Mouse (Mus musculus): ENCODE results near the gene Tpte. TPM values are rescaled to one million over a fixed set of nuclear protein-coding genes. Genes with fewer than 3 reads are reported as not detected.

Tpte gene
- total RNA-seq, 2 experiments from 2014 or later, result not detected

DNA sequence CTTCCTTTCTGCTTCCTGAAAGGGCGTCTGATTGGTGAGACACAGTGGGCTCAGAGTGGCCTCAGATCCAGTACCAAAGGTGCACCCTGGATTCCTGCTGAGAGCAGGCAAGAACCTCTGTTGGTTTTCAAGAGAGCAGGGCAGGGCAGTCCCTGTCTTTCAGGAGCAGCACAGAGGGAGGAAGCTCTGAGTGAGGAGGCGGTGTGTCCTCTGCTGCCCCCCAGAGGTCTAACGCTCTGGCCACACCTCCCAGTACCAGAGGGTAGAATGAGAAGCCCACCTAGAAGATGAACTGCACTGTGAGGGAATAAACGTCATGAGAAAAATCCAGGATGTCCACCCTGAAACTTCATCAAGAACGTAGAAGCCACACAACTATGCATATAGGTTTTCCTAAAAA is 93.7 kb downstream of the Tpte start:
- DNase-seq, result peak; percentile 60 to 75

DNA sequence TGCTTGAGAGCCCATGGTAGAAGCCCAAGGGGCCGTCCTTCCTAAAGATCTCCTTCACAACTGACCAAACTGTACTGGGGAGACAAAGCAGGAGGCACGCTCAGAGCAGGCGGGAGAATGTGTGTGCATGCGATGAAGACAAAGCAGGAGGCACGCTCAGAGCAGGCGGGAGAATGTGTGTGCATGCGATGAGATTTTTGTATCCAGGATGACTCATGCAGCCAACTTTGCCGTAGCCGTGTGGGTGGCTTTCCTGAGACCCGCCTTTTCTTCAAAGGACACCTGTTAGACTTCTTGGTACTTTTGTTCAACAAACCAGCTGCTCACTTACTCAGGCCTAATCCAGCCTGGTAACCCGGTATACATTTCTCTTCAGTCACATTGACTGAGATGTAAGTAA is 97.7 kb downstream of the Tpte start:
- DNase-seq, result no peak

DNA sequence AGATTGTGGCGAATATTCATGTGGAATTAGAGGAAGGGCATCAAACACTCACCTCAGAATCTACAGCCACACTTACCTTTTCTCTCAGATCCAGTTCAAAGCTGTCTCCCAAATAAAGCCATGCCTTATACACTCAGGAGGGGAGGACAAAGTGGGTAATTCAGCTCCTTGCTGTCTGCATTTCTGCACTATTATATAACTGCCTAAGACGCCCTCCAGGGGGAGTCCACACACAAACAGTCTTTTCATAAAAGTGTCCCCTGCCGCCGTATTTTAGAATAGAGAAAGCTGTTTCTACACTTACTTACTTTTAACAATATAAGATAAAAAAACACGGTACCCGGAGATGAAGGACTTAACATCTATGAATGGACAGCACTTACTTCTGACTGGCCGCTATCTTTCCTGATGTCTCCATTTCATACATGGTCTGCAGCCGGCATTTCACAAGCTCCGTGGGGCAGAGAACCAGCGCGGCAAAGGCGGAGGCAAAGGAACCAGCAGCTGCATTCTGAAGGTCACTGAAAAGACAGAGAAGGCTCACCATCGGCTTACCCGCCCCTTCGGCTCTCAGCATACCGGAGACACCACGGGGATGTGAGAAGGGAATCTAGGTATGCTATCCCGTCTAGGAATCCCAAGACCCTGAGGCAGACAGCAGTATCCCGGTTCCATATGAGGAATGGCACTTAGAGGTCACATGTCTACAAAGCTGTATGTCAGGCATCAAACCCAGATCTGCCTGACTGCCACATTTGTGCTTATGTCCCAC is 99.8 kb downstream of the Tpte start:
- DNase-seq, result no peak

DNA sequence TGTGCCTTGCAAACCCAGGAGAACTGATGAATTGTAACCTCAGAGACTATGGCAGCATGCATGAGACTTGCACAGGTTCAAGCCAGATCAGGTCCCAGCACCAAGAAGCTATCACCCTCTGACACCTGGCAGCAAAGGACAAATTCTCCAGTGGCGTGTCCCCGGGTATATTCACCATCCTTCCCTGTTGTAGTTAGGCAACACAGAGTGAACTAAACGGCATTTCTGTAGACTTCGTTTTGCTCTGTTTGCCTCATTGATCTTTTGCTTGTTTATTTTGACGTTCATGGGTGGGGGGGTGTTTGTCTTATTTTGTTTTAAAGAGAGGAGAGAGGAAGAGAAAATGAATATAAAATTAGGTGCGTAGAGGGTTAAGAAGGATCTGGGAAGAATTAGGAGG is 101.9 kb downstream of the Tpte start:
- no peak for DNase-seq

DNA sequence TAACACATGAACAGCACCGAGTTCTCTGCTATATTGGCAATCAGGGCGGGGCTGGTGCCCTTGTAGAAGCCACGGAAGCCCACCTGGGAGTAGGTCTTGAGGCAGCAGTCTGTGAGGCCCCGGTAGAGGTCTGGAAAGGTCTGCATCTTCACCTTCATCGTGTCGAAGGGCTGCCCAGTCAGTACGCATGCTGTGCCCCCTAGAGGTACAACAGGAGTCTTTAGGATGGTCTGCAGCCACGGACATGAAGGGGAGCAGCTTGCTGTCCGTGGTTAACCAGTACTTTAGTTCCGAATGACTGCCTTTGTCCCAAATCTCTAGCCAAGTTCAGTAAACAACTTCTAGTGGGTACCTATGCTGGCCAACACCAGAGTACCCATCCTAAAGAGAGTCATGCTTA is 106.6 kb downstream of the Tpte start:
- no peak for DNase-seq

DNA sequence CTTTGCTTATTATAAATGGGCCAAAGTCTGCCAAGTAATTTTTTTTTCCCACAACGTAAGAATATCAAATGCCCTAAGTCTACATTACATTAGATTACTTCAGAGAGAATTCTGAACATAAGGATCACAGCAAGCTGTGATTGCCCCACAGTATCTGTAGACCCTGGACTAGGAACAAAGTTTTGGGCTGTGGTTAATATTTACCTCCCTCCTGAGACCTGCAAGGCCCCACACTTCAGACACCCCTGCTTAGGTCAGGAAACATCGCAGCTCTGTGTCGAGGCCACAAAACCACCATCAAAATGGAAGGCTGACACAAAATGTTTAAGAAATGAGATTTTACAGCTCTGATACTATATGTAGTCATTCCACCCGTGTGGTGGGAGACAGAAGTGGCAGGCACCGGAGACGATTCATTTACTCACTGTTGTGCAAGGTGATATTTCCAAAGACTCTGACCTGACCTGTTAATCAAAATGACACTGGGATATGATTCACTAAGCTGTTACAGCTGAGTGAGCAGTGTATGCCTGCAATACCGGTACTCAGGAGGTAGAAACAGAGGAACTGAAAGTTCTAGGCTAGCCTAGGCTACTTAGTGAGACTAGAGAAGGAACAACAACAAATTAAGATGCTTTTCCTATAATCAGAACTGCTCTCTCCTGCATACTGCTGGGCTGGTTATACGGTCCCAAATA is 107.7 kb downstream of the Tpte start:
- no peak for DNase-seq

DNA sequence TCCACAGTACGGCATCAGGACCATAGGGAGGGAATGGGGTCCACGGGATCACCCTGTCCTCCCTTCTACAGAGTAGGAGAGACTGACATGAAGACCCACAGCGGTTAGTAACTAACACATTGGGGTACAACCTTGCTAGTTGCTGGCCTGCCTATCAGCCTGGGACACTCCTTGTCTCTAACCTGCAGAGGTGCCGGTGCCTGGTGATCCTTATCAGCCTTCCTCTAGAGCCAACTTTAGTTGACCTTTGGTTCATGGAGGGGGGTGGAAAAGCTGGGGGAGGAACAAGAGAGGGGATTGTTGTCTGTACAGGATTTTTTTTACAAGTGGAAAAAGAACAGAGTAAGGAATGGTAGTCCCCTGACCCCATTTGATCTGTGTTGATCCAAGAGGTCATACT is 111.2 kb downstream of the Tpte start:
- DNase-seq, result no peak

DNA sequence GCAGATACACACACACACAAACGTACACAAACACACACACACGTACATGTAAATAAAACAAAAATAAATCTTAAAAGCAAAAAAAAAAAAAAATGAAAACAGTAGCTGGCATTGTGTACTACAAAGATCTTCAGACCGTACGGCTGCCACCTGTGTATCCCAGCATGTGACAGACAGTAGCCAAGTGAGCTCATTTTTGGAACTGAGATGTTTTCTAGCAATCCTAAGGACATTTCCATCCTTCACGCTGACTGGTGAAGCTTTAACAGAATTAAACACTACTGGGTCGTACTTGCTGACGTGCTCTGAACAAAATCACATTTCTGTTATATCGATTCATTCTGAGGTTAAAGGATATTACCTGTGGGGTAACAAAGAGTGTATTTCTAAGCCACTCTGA is 112.0 kb downstream of the Tpte start:
- DNase-seq, result no peak

DNA sequence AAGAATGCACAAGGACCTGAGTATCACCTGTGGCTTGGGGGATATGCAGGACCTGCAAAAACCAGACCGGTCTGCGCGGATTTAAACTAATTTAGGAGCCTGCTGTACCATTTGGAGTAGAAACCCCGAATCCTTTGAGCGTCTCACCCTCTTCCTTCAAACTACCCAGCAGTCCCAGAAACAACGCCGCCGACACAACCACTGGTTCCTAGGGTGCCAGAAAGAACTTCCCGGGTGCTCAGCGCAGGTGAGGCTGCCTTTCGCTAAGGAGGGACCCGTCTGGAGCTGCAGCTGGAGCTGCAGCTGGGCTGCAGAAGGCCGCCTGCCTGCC is 114.5 kb downstream of the Tpte start:
- DNase-seq, result no peak

DNA sequence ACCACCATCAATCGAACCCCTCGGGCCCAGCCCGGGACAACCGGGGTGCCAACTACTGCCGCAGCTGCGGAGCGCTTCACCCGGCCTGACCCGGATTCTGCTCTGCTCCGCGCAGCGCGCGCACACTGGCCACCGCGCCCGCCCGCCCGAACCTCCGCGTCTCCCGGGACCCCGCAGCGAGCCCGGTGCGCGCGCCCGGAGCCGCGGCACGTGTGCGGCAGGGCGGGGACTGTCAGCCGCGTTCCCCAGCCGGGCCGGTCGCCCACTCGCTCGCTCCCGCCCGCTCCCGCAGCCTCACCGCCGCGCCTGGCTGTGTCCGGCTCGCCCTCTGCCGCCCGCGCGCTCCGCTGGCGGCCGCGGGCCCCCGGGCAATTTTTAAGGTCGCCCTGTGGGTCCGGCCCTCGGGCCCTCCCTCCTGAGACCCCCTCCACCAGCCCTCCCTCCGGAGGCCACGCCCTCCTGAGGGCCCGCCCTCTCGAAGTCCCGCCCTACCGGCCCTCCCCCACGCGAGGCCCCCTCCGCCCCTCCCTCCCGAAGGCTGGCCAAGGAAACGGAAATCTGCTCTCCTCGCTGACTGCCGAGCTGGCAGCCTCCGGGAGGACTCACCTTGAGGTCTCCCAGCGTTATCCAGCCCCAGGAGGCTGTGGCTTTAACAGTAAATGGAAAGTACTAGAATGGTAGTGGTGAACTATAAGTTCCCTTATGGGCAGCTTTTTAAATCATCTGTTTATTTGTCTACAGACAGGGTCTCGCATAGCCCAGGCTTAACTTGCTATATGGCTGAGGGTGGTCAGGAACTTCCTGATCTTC is 115.1 kb downstream of the Tpte start, which contains the start of gene Slc25a15:
TSS of gene Slc25a15 (minus strand) at position 456 of the 810 bp plus-strand sequence.
- DNase-seq, result peak; percentile 94 to 96

DNA sequence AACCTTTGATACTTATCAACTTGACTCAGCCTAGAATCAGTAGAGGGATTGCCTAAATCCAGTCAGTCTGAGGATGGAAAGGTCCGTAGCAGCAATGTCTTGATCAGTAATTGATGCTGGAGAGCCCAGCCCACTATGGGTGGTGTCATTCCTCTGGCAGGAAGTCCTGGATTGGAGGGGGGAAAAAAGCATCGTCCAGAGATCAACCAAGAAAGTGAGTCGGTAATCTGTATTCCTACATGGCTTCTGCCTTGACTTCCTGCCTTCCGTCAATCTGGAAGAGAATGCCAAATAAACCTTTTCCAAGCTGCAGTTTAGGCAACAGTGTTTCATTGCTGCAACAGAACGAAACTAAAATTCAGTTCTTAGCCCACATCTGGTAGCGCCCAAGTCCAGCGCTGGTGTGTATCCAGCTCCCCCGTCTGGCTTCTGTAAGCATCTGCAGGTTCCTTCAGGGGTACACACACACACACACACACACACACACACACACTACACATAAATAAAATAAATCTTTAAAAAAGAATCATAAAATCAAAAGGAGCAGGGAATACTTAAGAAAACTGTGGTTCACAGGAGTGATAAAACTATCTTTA is 116.1 kb downstream of the Tpte start:
- no peak for DNase-seq

DNA sequence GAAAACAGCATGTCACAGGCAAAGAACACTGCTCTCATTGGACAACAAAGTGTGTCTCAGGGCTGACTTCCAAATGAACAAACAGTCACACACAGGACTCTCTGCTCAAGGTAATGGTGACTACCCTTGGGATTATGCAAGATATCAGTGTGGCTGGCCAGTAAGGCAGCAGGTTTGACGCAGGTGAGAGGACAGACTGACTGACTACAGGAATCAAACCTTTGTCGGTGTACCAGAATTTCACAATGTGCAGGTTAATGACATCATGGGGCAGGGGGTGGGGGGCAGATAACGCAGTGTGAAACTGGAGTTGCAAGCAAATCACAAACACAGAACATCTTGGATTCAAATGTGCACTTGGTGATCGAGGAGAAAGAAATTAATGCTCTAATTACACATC is 117.4 kb downstream of the Tpte start:
- DNase-seq, result no peak

DNA sequence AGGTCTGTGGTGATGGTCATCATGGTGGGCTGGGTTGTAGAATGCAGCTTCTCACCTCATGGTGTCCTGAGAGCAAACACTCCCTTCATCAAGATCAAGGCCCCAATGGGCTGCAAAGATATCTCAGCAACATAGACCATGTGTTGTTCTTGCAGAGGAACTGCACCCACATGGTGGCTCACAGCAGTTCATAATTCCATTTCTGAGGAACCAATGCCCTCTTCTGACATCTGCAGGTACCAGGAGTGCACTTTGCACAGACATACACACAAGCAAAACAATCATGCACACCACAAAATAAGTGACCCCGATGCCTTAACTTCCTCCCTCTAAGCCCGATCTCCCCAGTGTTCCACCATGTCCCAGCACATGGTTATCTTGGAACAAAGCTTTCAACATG is 120.0 kb downstream of the Tpte start:
- DNase-seq, result no peak

DNA sequence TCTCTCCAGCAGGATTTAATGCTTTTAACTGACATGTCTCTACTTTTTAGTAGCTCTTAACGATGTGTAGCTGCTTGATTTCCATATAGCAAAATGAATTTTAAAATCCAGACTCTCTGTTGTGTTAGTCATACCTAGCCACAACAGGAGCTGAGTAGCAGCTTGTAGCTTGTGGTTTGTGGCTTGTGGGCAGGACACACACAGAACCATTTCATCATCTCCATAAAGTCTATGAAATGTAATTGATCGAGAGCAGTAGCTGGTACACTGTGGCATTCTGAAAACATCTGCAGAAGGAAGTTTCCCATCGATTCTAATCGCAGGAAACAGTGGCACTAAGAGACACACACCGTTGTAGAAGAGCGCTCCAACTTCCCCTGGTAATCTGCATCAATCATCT is 122.5 kb downstream of the Tpte start:
- DNase-seq, result no peak

DNA sequence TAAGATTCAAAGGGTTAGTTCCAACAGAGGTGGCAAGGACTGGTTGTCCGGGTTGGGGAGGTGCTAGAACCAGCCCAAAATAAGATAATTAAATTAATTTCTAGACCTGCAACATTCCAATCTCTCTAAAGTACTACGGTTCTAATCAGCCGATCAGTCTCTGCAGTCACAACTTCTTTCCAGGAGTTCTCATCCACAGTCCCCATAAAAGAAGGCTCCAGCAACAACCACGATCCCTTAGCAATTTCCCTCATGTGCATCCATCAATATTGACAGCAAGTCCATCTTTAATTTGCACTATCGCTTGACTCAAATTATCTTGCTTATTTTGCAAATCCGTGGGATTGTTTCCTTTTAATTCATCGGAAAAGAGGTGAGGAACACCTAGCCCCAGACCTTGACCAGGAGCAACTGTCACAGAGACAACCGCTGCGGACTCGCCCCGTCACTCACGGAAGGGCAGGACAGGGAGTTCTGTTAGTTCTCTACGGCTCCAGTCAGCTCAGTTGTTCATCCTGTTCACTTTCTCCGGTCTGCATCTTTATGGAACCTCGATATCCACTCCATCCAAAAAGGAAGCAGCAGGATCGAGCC is 127.5 kb downstream of the Tpte start:
- DNase-seq, result no peak

DNA sequence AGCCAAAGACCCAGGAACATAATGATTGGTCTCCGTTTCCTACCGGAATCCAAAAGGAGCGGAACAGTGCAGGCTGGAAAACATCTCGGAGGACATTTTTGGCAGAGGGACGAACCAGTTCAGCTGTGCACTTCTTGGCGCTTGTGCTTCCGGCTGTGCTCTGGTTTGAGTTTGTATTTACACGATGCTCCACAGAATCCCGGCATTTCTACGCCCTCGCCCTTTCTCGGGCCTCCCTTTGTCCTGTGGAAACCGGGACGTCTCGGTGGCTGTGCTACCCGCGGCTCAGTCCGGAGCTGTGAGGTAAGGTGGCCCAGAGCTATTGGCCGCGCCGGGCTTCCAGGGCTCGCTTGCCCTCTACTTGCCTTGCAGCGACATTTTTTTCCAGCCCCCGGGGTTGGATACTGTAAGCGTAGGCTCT is 128.1 kb downstream of the Tpte start, which contains the start of gene Mrps31:
TSS of gene Mrps31 (plus strand) at position 80 of the 421 bp plus-strand sequence.
- DNase-seq, result peak; percentile 81 to 83

DNA sequence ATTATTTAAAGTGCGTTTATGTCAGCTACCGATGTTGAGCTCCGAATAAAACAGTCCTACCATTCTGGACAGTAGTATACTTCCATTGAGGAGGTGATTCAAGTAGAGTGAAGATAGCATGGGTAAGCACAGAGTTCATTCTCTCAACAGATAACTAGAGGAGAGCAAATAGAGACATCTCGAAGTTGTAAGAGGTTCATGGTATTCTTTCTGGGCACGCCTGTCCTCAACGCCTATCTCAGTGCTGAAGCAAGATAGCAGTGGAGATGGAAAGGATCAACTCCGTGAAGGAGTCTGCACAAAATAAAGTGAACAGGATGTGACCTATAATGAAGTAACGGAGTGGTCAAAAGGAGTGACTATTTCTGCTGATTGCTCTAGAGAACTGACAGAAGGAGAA is 128.7 kb downstream of the Tpte start:
- DNase-seq, result no peak

Other genes starting within 250 kb of the Tpte start
- 1 to 10 TPM in 1 of 2 experiments, under 1 TPM in 1; 0.76 to 1.4 TPM for gene Atp7b, start 223.1 kb upstream of the Tpte start, total RNA-seq (2021)
- gene Alg11, start 222.7 kb upstream of the Tpte start, total RNA-seq (2021), result 10 to 100 TPM; 40.6 to 43.2 TPM
- gene Nek5, start 158.4 kb upstream of the Tpte start, total RNA-seq (2021), result 1 to 10 TPM; 5.9 to 7.4 TPM
- gene Nek3, start 117.0 kb upstream of the Tpte start, total RNA-seq (2021), result 1 to 10 TPM; 4.6 to 4.9 TPM
- gene Ckap2, start 97.6 kb upstream of the Tpte start, total RNA-seq (2021), result 1 to 10 TPM; 5.2 to 5.6 TPM
- 10 to 100 TPM; 37.5 to 40.4 TPM for gene Vps36, start 90.6 kb upstream of the Tpte start, total RNA-seq (2021)
- 1 to 10 TPM; 2.8 to 3.2 TPM for gene Thsd1, start 56.1 kb upstream of the Tpte start, total RNA-seq (2021)
- gene Slc25a15, start 115.2 kb downstream of the Tpte start, total RNA-seq (2021), result 10 to 100 TPM; 13.5 to 16.0 TPM
- gene Mrps31, start 127.9 kb downstream of the Tpte start, total RNA-seq (2021), result 10 to 100 TPM; 42.1 to 43.0 TPM

All from adrenal gland, postnatal 36 days (tissue).